Mouse (Mus musculus): ENCODE measurements around the gene Naa50. TPM values are rescaled to one million over a fixed set of nuclear protein-coding genes. Genes with fewer than 3 reads are reported as not detected.

Gene Naa50
- polyA plus RNA-seq, 1 experiment from 2014 or later: 97.7 TPM

DNA sequence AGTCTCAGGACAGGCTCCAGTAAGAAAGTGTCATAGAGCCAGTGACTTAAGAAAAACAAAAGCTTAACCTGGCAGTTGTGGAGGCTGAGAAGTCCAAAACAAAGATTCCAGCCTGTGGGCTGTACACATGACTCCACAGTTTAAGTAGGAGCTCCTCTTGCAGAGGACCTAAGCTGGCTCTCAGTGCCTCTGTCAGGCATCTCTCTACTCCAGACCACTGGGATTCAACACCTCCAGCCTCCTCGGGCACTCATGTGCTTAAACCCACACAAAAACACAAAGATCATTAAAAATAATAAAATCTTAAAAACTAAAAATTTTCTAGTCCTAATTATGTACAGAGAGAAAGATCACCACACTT is 71.4 kb downstream of the Naa50 start:
- WGBS: 81% methylated on average over 1 of the region's 1 CpGs
- ATAC-seq (replicated peaks; ENCODE audit: insufficient number of reproducible peaks, low FRiP score, low TSS enrichment, low read depth) (no peak), DNase-seq (ENCODE audit: low spot score) (no peak)
- no peak overlapping the region for H3K9ac ChIP-seq (replicated peaks; ENCODE audit: low read length)
- H3K9me3 ChIP-seq (replicated peaks; ENCODE audit: control insufficient read depth, low read length): no peaks in the 10 kb centered on the region
- H3K36me3 ChIP-seq (replicated peaks; ENCODE audit: control insufficient read depth, insufficient read depth, low read depth, low read length): peaks cover 2% of the 10 kb centered on the region
- H3K4me2 ChIP-seq (ENCODE audit: low read depth, low read length): no peak overlapping the region
- H3K4me3 ChIP-seq (ENCODE audit: low read depth, low read length): no peak overlapping the region
- no peaks in the 10 kb centered on the region for H3K27me3 ChIP-seq (ENCODE audit: control insufficient read depth, insufficient read depth, low read length)
- no peaks in the 10 kb centered on the region for H3K4me1 ChIP-seq (ENCODE audit: control insufficient read depth, insufficient read depth, low read length)
- no peak overlapping the region for H3K27ac ChIP-seq (replicated peaks; ENCODE audit: low read depth, low read length)

DNA sequence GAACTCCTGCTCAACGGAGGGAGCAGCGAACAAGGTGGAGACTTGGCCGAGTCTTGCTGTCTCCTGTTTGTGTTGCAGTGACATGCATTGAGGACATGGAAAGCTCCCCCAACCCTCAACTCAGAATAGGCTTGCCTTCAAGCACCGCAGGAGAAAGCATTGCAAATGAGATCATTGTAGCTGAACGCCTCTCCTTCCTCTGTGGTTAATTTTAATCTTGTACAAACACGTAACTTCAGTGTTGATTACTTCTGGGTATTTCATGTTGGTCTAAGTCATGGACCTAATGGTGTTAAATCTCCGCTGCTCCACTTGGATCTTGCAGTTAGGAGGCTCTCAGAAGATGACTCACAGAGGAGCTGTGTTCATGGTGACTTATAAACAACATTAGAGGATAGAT is 73.1 kb downstream of the Naa50 start:
- H3K4me2 ChIP-seq (ENCODE audit: low read depth, low read length): no peak overlapping the region
- DNase-seq (ENCODE audit: low spot score) (no peak), ATAC-seq (replicated peaks; ENCODE audit: insufficient number of reproducible peaks, low FRiP score, low TSS enrichment, low read depth) (no peak)
- 96% methylated on average over 7 of the region's 7 CpGs for WGBS
- no peaks in the 10 kb centered on the region for H3K9me3 ChIP-seq (replicated peaks; ENCODE audit: control insufficient read depth, low read length)
- H3K4me3 ChIP-seq (ENCODE audit: low read depth, low read length): no peak overlapping the region
- no peaks in the 10 kb centered on the region for H3K4me1 ChIP-seq (ENCODE audit: control insufficient read depth, insufficient read depth, low read length)
- H3K9ac ChIP-seq (replicated peaks; ENCODE audit: low read length): no peak overlapping the region
- H3K27me3 ChIP-seq (ENCODE audit: control insufficient read depth, insufficient read depth, low read length): no peaks in the 10 kb centered on the region
- H3K27ac ChIP-seq (replicated peaks; ENCODE audit: low read depth, low read length): no peak overlapping the region
- peaks cover 5% of the 10 kb centered on the region for H3K36me3 ChIP-seq (replicated peaks; ENCODE audit: control insufficient read depth, insufficient read depth, low read depth, low read length)

Other genes starting within 250 kb of the Naa50 start
- gene Qtrt2, start 213.0 kb upstream of the Naa50 start, polyA plus RNA-seq (2014; fragmentation: Nextera tagmentation; extraction: Ambion mirVana): 42.9 and 54.4 TPM in 2 replicates
- gene Zdhhc23, start 160.0 kb upstream of the Naa50 start, polyA plus RNA-seq (2014; fragmentation: Nextera tagmentation; extraction: Ambion mirVana): 0.33 and 0.38 TPM in 2 replicates
- gene Gramd1c, start 76.5 kb upstream of the Naa50 start, polyA plus RNA-seq (2014; fragmentation: Nextera tagmentation; extraction: Ambion mirVana): 4.9 and 5.0 TPM in 2 replicates
- 61.9 and 66.0 TPM in 2 replicates for gene Atp6v1a, start 125 bp upstream of the Naa50 start, polyA plus RNA-seq (2014; fragmentation: Nextera tagmentation; extraction: Ambion mirVana)
- gene Usf3, start 33.4 kb downstream of the Naa50 start, polyA plus RNA-seq (2014; fragmentation: Nextera tagmentation; extraction: Ambion mirVana): 4.4 and 4.6 TPM in 2 replicates
- 0.42 and 0.89 TPM in 2 replicates for gene Sidt1, start 193.4 kb downstream of the Naa50 start, polyA plus RNA-seq (2014; fragmentation: Nextera tagmentation; extraction: Ambion mirVana)
- 32.4 and 34.8 TPM in 2 replicates for gene Spice1, start 207.3 kb downstream of the Naa50 start, polyA plus RNA-seq (2014; fragmentation: Nextera tagmentation; extraction: Ambion mirVana)

Measured in embryonic facial prominence, embryonic 11.5 days (tissue).